Mouse (Mus musculus) midbrain, embryonic 10.5 days (tissue): ENCODE data around the gene Gmip. TPM values are rescaled to one million over a fixed set of nuclear protein-coding genes. Genes with fewer than 3 reads are reported as not detected.

Experiments used
- DNase-seq: peaks from one replicate; pipeline ENCODE4 v3.0.0-alpha.2; 2017; ENCODE audit warnings: low spot score
- H3K27ac ChIP-seq: fragments of 300-500 bp; sonication (generic); replicated peaks from 2 replicates; pipeline ENCODE4 v1.5.1; 2016; ENCODE audit warnings: mild to moderate bottlenecking
- H3K27me3 ChIP-seq: fragments of 300-500 bp; sonication (generic); 2 replicates; pipeline ENCODE4 v1.6.1; 2016; ENCODE audit warnings: low read depth, mild to moderate bottlenecking; ENCODE audit not compliant: poor library complexity, severe bottlenecking
- H3K36me3 ChIP-seq: fragments of 300-500 bp; sonication (generic); 2 replicates; pipeline ENCODE4 v1.6.1; 2016; ENCODE audit warnings: mild to moderate bottlenecking, moderate library complexity
- H3K4me1 ChIP-seq: fragments of 300-500 bp; sonication (generic); 2 replicates; pipeline ENCODE4 v1.6.1; 2016
- H3K4me3 ChIP-seq: fragments of 300-500 bp; sonication (generic); 2 replicates; pipeline ENCODE4 v1.5.1; 2016; ENCODE audit warnings: mild to moderate bottlenecking, moderate library complexity
- H3K9me3 ChIP-seq: fragments of 300-500 bp; sonication (generic); replicated peaks from 2 replicates; pipeline ENCODE4 v1.6.1; 2016; ENCODE audit warnings: mild to moderate bottlenecking
- WGBS: fragments of 180-500 bp; shearing (Covaris S2); methylation state at CpG from one replicate; pipeline ENCODE4 v1.1.7; 2016; 5-methylcytosine and 5-hydroxymethylcytosine counted together
- polyA plus RNA-seq: library from polyadenylated mRNA; unstranded; fragments of >200 nt; fragmentation: Nextera tagmentation; extraction: Ambion mirVana; gene quantifications from 2 replicates; pipeline ENCODE4 v1.2.1, GENCODE M21; 2016

Gmip gene
- polyA plus RNA-seq, 1 experiment from 2014 or later: 7.7 TPM

GRCm38 (mm10) chr8:69849899-69850298, 41.4 kb downstream of the Gmip start:
- WGBS: 49% methylated on average over 3 of the region's 3 CpGs
- Histone ChIP-seq H3K9me3 (0 out of 2 replicates have a peak, but pooled peaks cover 3% of the 10 kb centered on the region), H3K27me3 (no peaks in the 10 kb centered on the region), H3K4me3 (no peak overlapping the region), H3K27ac (no peak overlapping the region), H3K4me1 (no peaks in the 10 kb centered on the region), H3K36me3 (peaks cover 45% of the 10 kb centered on the region)
- DNase-seq: no peak

DNA sequence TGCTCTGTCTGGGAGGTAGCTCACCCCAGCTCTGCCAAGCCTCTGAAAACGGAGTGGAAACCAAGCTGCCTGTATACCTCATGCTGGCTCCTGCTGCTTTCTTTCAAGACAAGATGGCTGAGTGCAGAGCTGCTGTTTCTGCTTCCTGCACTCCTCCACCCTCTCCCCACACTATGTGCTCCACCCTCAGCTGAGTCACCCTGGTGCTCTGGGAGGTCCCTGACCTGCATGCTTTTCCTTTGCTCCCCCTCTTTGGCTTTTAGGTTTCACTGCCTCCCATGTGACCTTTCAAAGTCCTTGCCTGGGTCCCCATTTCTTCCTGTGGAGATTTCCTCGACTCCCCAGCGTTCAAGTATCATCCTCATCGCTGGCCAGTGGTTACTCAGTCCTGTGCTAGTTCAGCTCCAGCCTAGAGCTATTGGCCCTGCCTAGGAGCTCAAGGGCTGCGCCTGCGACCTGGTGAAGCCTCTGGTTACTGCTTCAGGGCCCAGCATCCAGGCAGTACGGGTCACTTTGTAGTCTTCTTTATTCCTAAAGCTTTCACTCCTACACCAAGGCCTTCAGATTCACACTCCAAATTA, 42.5 kb downstream of the Gmip start:
- H3K4me1 ChIP-seq: no peaks in the 10 kb centered on the region
- no peak for DNase-seq
- H3K27me3 ChIP-seq: no peaks in the 10 kb centered on the region
- H3K4me3 ChIP-seq: no peak overlapping the region
- H3K27ac ChIP-seq: no peak overlapping the region
- H3K36me3 ChIP-seq: peaks cover 45% of the 10 kb centered on the region
- WGBS: 84% methylated on average over 7 of the region's 7 CpGs
- 0 out of 2 replicates have a peak, but pooled peaks cover 3% of the 10 kb centered on the region for H3K9me3 ChIP-seq

DNA sequence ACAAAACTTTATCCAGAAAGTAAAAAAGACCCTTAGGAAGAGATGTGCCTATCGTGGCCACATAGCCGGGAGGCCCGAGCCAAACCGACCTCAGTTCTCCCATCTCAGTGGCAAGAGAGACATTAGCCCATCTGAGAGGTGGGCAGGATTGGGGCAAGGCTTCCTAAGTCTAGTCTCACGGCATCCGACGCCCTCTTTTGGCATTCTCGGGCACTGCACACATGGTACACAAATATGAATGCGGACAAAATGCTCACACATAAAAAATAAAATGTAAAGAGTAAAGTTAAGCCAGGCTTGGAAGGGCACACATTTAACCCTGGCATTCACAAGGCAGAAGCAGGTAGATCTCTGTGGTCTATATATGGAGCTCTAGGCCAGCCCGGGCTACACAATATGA, 45.4 kb downstream of the Gmip start:
- Histone ChIP-seq H3K27ac (no peak overlapping the region), H3K4me1 (no peaks in the 10 kb centered on the region), H3K4me3 (no peak overlapping the region), H3K36me3 (peaks cover 49% of the 10 kb centered on the region), H3K9me3 (0 out of 2 replicates have a peak, but pooled peaks cover 3% of the 10 kb centered on the region), H3K27me3 (no peaks in the 10 kb centered on the region)
- DNase-seq: no peak
- WGBS: 91% methylated on average over 10 of the region's 10 CpGs

DNA sequence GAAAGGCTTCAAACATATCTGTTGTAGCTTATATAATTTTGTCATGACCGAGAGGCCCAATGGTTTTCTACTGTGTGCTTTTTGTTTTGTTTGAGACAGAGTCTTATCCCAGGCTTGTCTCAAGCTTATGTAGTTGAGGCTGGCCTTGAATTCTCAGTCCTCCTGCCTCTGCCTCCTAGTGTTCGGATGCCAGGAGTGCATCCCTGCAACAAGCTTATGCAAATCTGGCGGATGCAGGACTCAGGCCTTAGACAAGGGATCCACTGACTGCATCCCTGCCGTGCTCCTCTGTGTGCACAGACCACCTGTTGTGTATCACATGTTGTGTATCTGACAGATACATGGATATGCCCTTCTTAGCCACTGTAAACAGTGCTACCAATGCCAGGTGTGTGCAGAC, 52.3 kb downstream of the Gmip start:
- H3K36me3 ChIP-seq: peaks cover 63% of the 10 kb centered on the region

DNA sequence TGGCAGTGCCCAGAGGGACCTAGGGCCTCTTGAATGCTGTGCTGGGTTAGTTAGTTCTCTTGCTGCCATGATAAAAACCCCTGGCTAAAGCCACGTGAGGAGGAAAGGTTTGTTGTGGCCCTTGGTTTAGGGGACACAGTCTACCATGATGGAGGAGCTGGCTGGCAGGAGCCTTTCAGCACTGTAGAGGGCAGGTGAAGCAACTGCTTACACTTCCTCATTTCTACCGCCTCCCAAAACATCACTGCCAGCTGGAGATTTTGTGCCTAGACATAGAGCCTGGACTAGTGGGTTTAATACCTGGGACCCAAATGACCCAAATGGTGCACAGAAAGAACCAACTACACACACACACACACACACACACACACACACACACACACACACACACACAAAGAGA, 52.8 kb downstream of the Gmip start:
- Histone ChIP-seq H3K4me1 (no peaks in the 10 kb centered on the region), H3K27ac (no peak overlapping the region), H3K36me3 (peaks cover 68% of the 10 kb centered on the region), H3K4me3 (no peak overlapping the region), H3K27me3 (no peaks in the 10 kb centered on the region), H3K9me3 (no peaks in the 10 kb centered on the region)
- DNase-seq: no peak
- 74% methylated on average over 2 of the region's 2 CpGs for WGBS

More for the DNA sequence above, 52.3 kb downstream of the Gmip start:
- H3K9me3 ChIP-seq: no peaks in the 10 kb centered on the region
- no peaks in the 10 kb centered on the region for H3K4me1 ChIP-seq
- 56% methylated on average over 4 of the region's 4 CpGs for WGBS
- H3K27ac ChIP-seq: no peak overlapping the region
- H3K27me3 ChIP-seq: no peaks in the 10 kb centered on the region
- no peak overlapping the region for H3K4me3 ChIP-seq
- DNase-seq: no peak

- WGBS: 89% methylated on average over 5 of the region's 5 CpGs
- Histone ChIP-seq H3K36me3 (peaks cover 73% of the 10 kb centered on the region), H3K4me3 (no peak overlapping the region), H3K27me3 (no peaks in the 10 kb centered on the region), H3K4me1 (no peaks in the 10 kb centered on the region), H3K27ac (no peak overlapping the region), H3K9me3 (no peaks in the 10 kb centered on the region)
- no peak for DNase-seq
Observed at GRCm38 (mm10) chr8:69863387-69864020, 55.0 kb downstream of the Gmip start.

DNA sequence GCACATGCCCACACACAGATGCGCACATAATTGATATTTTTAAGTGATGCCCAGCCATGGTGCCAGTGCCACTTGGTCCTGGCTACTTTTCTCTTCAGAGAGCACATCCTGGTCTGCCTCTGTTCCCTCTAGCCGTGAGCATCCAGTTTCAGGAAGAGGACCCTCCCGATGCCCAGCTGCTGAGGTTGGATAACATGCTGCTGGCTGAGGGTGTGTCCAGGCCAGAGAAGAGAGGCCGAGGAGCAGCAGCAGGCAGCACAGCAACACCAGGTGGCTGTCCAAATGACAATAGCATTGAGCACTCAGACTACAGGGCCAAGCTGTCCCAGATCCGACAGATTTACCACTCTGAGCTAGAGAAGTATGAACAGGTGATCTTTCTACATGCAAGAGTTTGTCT, 55.7 kb downstream of the Gmip start:
- H3K36me3 ChIP-seq: peaks cover 66% of the 10 kb centered on the region
- no peaks in the 10 kb centered on the region for H3K4me1 ChIP-seq
- 88% methylated on average over 5 of the region's 5 CpGs for WGBS
- no peak for DNase-seq
- H3K4me3 ChIP-seq: no peak overlapping the region
- no peaks in the 10 kb centered on the region for H3K27me3 ChIP-seq
- H3K9me3 ChIP-seq: no peaks in the 10 kb centered on the region
- no peak overlapping the region for H3K27ac ChIP-seq

GRCm38 (mm10) chr8:69867696-69868326, 59.3 kb downstream of the Gmip start:
- H3K36me3 ChIP-seq: peaks cover 67% of the 10 kb centered on the region
- H3K4me1 ChIP-seq: no peaks in the 10 kb centered on the region
- H3K4me3 ChIP-seq: no peak overlapping the region
- 76% methylated on average over 5 of the region's 5 CpGs for WGBS
- no peaks in the 10 kb centered on the region for H3K9me3 ChIP-seq
- H3K27ac ChIP-seq: no peak overlapping the region
- no peak for DNase-seq
- H3K27me3 ChIP-seq: no peaks in the 10 kb centered on the region

DNA sequence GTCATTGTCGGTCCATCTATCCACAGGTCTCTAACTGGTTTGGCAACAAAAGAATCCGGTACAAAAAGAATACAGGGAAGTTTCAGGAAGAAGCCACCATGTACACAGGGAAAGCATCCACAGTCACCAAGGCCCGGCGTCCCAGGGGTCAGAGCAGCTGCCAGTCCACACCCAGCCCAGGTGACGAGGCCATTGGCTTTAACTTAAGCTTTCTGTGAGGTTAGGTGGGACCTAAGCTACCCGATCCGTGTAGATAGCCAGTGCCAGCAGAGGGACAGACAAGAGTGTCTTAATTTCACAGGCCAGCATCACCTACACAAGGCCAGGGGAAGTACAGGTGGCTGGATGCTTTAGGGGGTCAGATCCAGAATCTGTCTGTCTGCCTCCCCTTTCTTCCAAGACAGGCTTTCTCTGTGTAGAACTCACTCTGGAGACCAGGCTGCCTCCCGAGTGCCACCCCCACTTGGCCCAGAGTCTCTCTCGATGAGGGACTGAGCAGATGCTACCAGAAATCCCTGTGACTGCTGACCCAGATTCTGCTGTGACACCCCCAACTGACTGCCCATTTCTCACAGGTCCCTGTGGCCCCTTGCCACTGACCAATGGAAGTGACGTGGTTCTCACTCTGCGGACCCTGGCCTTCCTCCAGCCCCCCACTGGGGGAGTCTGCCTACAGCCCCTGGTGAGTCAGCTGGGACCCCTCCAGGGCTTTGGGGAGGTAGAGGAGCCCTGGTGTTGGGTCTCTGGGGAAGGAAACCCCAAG, 61.7 kb downstream of the Gmip start:
- no peak overlapping the region for H3K27ac ChIP-seq
- WGBS: 86% methylated on average over 11 of the region's 11 CpGs
- peaks cover 53% of the 10 kb centered on the region for H3K36me3 ChIP-seq
- no peaks in the 10 kb centered on the region for H3K9me3 ChIP-seq
- DNase-seq: no peak
- no peak overlapping the region for H3K4me3 ChIP-seq
- 0 out of 2 replicates have a peak, but pooled peaks cover 7% of the 10 kb centered on the region for H3K27me3 ChIP-seq
- H3K4me1 ChIP-seq: peaks cover 3% of the 10 kb centered on the region; the same call in 1 of the 2 replicates

- Histone ChIP-seq H3K4me3 (no peak overlapping the region), H3K27me3 (peaks cover 14% of the 10 kb centered on the region; the same call in 1 of the 2 replicates), H3K36me3 (peaks cover 46% of the 10 kb centered on the region), H3K9me3 (no peaks in the 10 kb centered on the region), H3K27ac (no peak overlapping the region), H3K4me1 (peaks cover 3% of the 10 kb centered on the region; the same call in 1 of the 2 replicates)
- 81% methylated on average over 6 of the region's 6 CpGs for WGBS
- no peak for DNase-seq
Observed at GRCm38 (mm10) chr8:69870907-69871306, 62.4 kb downstream of the Gmip start.
